Mouse (Mus musculus) splenic B cell, adult 2 months (primary cell): ENCODE measurements around the gene Elk3.

ENCODE experiments used
- DNase-seq: peaks from one replicate; pipeline ENCODE4 v3.0.0-alpha.2; 2011; ENCODE audit warnings: low read depth, low spot score
- H3K27me3 ChIP-seq: 2 replicates; pipeline ENCODE4 v1.6.1; 2012; ENCODE audit warnings: mild to moderate bottlenecking, low read length, moderate library complexity, mixed read lengths; ENCODE audit not compliant: control insufficient read depth, poor library complexity, insufficient read depth, severe bottlenecking
- H3K36me3 ChIP-seq: 2 replicates; pipeline ENCODE4 v1.6.1; 2012; ENCODE audit warnings: mild to moderate bottlenecking, low read length, moderate library complexity, mixed read lengths; ENCODE audit not compliant: control insufficient read depth, poor library complexity, insufficient read depth, severe bottlenecking

Gene Elk3

DNA sequence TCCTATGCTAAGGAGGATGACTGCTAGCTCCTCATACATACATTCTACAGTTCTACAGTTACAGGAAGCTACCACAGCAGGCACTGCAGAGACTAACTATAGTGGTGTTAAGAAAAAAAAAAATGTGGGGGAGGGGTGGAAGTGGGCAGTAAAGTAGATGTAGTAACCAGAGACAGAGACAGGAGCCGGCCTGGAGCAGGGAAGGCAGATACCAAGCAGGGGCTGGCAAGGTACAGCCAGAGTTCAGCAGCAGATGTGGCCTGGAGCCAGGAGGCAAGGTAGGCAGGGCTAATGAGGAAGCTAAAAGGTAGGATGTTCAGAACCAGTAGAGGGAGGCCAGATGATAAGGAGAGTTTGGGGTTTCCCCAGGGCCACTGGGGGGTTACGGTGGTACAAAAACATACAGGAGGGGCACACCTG lies 36.6 kb downstream of the Elk3 start:
- peak; percentile 58 for DNase-seq
- H3K36me3 ChIP-seq, result peaks cover 2% of the 10 kb centered on the region
- no peaks in the 10 kb centered on the region for H3K27me3 ChIP-seq

DNA sequence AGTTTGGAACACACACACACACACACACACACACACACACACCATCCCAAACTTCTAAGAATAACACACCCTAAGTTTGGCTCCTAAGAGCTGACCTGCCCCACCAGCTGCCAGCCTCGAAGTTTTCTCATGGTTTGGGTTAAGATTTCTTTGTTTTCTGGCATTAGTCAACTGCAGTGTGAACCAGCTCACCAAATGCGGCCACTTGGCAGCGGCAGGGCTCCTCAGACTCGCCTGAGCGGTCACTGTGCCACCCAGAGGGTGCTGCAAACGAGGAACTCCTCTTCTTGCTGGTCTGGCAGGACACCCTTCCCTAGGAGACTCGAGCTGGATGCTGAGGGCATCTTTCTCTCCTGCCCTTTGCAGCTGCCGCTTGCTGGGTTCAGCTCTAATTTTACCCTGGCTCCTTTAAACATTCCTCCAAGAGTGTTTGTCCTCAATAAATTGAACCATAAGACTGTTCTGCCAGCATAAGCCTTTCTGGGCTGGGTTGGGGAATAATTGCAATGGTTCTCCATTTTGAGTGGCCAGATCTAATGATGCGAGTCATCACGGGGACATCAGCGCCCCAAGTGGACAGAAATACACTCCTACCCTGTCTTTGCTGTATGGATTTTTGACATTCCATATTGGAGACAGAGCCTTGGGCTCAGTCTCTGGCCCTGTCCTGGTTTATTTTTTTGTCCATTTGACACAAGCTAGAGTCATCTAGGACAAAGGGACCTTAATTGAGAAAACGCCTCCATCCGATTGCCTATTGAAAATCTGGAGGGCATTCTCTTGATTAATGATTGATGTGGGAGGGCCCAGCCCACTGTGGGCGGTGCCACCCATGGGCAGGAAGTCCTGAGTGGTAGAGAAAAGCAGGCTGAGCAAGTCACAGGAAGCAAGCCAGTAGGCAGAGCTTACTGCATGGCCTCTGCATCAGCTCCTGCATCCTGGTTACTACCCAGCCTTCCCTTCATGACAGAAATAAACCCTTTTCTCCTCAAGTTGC lies 37.7 kb downstream of the Elk3 start:
- DNase-seq, result peak; percentile 42
- H3K36me3 ChIP-seq, result peaks cover 2% of the 10 kb centered on the region
- no peaks in the 10 kb centered on the region for H3K27me3 ChIP-seq

DNA sequence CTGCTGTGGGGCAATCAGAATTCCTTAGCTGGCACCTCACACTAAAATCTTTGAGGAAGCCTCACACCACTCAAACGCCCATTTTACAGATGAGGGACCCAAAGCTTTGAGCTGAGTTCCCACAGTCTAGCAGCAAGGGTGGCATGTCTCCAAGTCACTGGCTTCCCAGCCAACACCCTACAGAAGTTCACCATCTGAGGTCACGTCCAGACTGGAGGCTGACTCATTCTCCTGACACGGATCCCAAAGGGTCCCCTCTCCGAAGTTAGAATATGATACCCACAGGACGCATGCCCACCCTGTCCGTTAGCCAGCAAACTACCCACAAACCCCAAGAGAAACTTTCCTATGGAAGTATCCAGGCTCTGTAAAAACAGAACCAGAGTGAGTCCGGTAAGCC lies 39.1 kb downstream of the Elk3 start:
- DNase-seq, result no peak
- H3K27me3 ChIP-seq, result no peaks in the 10 kb centered on the region
- no peaks in the 10 kb centered on the region; the same call in 1 of the 2 replicates for H3K36me3 ChIP-seq

DNA sequence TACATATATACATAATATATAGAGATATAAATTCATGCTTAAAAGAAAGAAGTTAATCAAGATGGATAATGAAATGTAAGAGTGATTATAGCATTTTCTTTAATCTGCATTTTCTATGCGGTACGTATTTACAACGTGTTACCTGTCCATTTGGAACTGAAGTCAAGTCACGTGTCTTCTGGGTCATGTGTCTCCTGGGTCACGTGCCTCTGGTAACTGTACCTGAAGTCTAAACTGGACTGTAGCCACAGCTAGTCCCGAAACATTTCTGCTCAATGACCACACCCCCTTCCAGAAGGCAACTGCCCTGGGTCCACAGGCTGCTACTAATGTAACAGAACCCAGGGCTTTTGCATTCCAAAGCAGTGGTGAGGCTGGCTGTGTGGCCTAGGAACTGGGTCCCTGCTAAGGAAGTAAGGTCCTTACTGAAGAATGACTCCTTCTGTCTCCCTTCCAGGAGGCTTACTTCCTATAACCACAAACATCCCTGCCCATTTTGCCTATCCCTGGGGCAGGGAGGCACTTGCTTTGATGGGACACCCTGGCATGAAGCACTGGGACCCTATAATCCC lies 40.0 kb downstream of the Elk3 start:
- no peaks in the 10 kb centered on the region for H3K27me3 ChIP-seq
- H3K36me3 ChIP-seq, result no peaks in the 10 kb centered on the region; the same call in 1 of the 2 replicates
- no peak for DNase-seq

DNA sequence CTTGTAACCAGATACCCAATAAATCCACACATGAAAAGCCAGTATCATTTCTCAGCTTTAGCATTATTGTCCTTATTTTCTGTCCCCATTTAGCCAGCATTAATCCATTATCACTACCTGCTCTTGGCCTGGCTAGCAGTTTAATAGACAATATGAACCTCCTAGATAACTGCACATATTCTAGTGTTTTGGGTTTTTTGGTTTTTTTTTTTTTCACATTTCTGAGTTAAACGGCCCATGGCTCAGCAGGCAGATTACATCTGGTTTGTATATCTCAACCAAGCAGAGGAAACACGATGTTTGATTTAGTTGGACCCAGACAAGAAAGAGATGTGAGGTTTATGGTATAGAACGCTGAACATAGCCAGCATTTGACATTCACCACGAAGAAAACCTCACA lies 41.2 kb downstream of the Elk3 start:
- Histone ChIP-seq H3K27me3 (no peaks in the 10 kb centered on the region), H3K36me3 (peaks cover 3% of the 10 kb centered on the region; the same call in 1 of the 2 replicates)
- no peak for DNase-seq

DNA sequence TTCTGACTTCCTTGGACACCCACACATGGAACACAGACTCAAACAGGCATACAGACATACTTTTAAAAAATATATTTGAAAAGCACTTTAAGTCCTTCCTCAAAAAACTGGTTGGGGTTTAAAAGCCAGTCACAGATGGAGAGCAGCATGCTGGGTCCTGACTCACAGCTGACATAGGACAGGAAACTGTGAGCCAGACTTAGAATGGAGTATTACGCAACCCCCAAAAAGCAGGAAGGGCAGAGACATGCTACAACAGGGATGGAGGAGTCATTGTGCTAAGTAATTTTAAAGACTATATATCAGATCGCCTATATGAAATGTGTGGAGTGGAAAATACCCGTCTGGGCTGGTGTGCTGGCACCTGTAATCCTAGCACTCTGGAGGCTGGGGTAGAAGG lies 42.6 kb downstream of the Elk3 start:
- peaks cover 8% of the 10 kb centered on the region for H3K36me3 ChIP-seq
- no peak for DNase-seq
- no peaks in the 10 kb centered on the region for H3K27me3 ChIP-seq

DNA sequence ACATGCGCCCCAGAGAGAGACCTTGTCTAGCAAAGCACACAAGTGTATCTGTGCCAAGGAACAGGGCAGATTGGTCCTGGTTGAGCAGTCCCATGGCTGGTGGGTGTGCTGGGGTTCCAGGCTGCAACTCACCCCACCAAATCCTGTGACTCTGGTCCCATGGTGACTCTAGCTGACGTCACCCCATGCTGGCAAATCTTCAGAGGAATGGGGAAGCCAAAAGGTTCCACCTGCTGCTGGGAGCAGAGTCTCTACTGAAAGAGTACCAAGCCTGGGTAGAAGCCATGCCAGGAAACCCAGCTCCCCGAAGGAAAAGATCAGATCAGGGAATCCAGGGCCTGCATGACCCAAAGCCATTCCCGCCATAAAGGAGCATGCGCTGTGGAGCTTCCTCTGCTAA lies 43.4 kb downstream of the Elk3 start:
- Histone ChIP-seq H3K36me3 (peaks cover 8% of the 10 kb centered on the region), H3K27me3 (no peaks in the 10 kb centered on the region)
- DNase-seq, result no peak

DNA sequence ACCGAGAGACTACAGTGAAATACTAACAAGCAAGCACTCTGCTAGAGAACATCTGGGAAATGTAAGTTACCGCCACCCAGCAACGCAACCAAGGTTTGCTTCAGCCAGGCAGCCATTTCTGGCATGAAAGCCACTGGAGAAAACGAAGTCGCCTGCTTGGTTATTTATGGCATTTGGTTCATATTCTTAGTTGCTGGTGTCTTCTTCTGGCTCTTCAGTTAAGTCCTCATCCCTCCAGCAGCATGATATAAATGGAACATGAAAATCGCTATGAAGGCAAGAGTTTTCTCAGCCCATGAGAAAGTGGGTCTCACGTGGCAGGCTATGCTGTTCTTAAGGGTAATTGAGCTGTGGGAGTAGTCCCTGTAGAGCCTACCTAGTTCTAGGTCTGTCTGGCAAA lies 44.4 kb downstream of the Elk3 start:
- Histone ChIP-seq H3K27me3 (no peaks in the 10 kb centered on the region), H3K36me3 (peaks cover 8% of the 10 kb centered on the region)
- DNase-seq, result no peak

DNA sequence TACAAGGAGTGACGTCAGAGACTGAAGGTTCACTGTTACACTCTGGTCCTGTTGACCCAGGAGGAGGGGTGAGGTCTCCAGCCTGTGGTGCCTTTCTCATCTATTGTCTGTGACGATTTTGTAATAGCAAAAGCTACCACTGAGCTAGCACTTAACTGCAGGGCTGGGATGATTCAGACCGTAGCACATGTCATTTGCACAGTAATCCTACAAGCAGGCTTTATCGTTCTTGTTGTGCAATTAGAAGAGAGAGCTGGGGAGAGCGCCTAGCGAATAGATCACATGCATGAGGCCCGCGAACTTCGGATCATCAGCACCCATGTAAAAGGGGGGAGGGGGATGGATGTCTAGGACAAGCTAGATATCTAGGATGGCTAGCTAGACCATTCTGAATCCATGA lies 45.1 kb downstream of the Elk3 start:
- no peak for DNase-seq
- H3K36me3 ChIP-seq, result peaks cover 8% of the 10 kb centered on the region
- no peaks in the 10 kb centered on the region for H3K27me3 ChIP-seq

DNA sequence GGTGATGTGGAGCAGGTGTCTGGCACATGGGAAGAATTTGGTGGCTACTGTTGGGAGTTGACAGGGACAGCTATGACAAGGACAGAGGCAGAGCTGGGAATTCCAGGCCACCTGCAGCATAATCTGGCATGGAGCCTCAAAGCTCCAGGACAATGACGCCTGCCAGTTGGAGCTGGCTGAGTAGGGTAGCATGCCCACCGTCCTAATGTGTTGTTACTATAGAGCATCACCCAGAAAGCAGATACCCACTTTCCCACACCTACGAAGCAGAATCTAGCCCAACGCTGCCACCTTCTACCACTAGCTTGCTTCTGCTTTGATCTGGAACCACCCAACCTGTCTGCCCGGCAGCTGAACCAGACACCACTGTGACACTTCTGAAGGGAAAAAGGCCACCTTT lies 46.9 kb downstream of the Elk3 start:
- no peak for DNase-seq
- Histone ChIP-seq H3K36me3 (peaks cover 8% of the 10 kb centered on the region), H3K27me3 (no peaks in the 10 kb centered on the region)

DNA sequence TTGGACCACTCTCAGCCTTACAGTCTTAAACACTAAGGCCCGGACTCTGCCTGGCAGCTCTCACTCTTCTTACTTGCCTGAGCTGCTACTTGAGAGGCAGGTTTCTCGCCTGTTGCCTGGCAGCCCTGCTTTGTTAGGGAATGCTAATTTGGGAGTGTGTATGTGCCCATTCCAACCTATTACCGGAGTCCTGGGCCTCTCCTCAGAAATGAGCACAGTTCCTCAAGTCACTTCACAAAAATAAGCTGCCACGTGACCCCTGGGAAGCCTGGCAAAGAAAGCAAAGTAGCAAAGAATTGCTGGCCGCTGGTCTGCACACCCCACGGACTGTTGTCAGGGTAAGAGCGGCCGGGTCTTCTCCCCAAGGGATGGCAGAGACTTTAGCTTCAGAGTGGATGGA lies 47.5 kb downstream of the Elk3 start:
- no peaks in the 10 kb centered on the region for H3K27me3 ChIP-seq

DNA sequence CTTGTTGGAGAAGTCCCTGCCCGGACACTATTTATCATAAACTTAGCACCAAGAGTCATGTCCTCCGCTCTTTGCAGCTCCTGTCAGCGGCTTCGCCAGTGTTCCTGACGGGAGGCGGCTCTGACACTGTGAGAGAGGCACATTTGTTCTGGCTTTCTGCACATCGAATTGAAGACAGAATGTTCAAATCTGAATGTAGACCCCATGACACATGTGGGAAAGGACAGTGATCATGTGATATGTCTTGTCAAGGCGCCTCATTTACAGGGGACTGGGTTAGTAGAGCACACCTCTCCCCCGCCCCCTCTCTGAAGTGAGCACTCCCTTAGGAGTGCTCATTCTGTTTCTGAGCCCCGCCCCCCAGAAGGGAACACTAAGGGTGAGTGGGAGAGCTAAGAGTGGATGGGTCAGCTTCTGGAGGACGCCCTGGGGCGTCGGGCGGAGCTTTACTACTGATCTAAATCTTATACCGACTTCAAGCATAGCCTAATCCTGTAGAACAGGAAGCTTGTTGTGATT lies 48.9 kb downstream of the Elk3 start:
- peaks cover 8% of the 10 kb centered on the region for H3K36me3 ChIP-seq
- DNase-seq, result no peak
- H3K27me3 ChIP-seq, result no peaks in the 10 kb centered on the region

More for the DNA sequence above, 47.5 kb downstream of the Elk3 start:
- H3K36me3 ChIP-seq, result peaks cover 8% of the 10 kb centered on the region
- no peak for DNase-seq

DNA sequence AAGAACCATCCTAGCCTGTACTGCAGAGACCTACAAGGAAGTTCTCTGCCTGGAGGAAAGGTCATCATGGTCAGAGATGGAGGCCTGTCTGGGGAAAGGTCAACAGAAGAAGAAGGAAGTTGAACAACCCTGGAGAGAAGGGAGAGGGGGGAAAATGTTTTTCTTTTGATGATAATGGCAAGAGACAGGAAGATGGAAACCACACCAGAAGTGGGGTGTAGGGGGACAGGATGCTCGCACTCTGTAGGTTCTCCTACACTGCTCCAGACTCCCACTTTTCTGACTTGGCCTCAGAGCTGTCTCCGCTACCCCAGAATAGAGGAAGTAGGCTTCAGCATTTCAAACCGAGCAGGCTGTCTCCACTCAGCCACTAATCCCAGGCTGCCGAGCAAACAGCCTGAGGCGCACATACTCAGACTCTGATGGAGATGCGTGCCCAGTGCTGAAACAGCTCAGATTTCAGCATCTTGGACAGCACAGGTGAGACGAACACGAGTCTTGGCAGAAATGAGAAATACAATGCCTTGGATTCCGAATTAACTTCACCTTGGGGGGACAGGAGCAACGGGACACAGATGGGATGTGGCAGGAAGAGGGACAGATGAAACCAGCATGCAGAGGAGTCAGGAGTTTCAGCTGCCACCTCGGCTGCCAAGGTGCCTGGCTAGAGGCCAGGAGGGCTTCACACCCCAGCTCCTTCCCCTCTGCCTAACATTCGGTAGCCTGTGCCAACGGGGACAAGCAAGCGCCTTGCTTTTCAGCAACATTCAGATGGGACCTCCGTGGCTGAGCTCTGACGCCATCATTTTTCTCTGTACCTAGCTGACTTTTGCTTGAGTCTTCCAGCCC lies 49.6 kb downstream of the Elk3 start:
- peak; percentile 30 for DNase-seq
- peaks cover 8% of the 10 kb centered on the region for H3K36me3 ChIP-seq

DNA sequence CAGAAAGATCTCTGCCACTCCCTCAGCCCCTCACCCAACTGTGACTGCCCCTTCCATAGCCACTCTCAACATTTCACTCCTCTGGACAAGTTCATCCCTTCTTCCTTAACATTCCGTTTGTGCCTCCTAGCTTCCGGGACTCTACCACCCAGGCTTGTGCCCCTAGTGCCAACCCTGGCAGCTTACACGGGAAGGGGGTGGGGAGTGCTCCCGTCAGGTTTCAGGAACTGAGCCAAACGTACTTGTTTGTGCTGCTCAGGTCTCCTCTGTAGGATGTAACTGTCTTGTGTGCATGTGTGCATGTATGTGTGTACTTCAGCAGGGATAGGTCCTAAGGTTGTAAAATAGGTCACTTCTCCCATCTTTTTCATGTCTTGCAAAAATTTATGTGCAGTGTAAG lies 51.1 kb downstream of the Elk3 start:
- no peak for DNase-seq
- Histone ChIP-seq H3K36me3 (peaks cover 5% of the 10 kb centered on the region), H3K27me3 (no peaks in the 10 kb centered on the region)

More for the DNA sequence above, 49.6 kb downstream of the Elk3 start:
- no peaks in the 10 kb centered on the region for H3K27me3 ChIP-seq
